Mouse (Mus musculus): ENCODE results near the gene Jade3. TPM values are rescaled to one million over a fixed set of nuclear protein-coding genes. Genes with fewer than 3 reads are reported as not detected.
"Not testable (repeated sequence)": the region's sequence is repeated elsewhere in the genome, so short reads cannot be mapped to it uniquely, and the experiment has no call there.

The Jade3 gene
- total RNA-seq (2021), result under 1 TPM; 0.36 to 0.41 TPM
- long read RNA-seq, experiment 1, partial matches to known transcripts, result 1 of 1 reads
- long read RNA-seq, experiment 1, other reads (novel, unspliced or antisense), result 0 of 1 reads
- long read RNA-seq, experiment 2, full-length matches to known transcripts, result 1 of 2 reads
- long read RNA-seq, experiment 2, partial matches to known transcripts, result 0 of 2 reads
- long read RNA-seq, experiment 2, other reads (novel, unspliced or antisense), result 1 of 2 reads

GRCm38 (mm10) chrX:20425140-20425838 is at the start of gene Jade3:
TSS of gene Jade3 (plus strand) at chrX:20425688.
- Histone ChIP-seq H3K4me3 (peak within 1 kb of the TSS; percentile 84), H3K27ac (peak within 1 kb of the TSS; percentile 76)
- TF ChIP-seq CTCF (IDR thresholded peaks at IDR 0.05), result peak; percentile 5; the same call in 1 of the 2 replicates
- DNase-seq, result peak; percentile 81
- intact Hi-C loops (cut with DNase I), result loop anchor here (10.0 kb wide), 1 partner anchor 60 kb away; the partner anchor contains the start of gene Rp2

- Histone ChIP-seq H3K4me3 (no peak overlapping the region), H3K27ac (no peak overlapping the region)
- intact Hi-C loops (cut with DNase I), result no loop called here
- no peak for DNase-seq
- TF ChIP-seq CTCF (IDR thresholded peaks at IDR 0.05), result no peak
Observed at GRCm38 (mm10) chrX:20379347-20380014, 46.0 kb upstream of the Jade3 start.

GRCm38 (mm10) chrX:20382260-20382659 is 43.2 kb upstream of the Jade3 start:
- no peak overlapping the region for H3K27ac ChIP-seq
- no peak overlapping the region for H3K4me3 ChIP-seq
- DNase-seq, result no peak
- intact Hi-C loops (cut with DNase I), result no loop called here
- no peak for TF ChIP-seq CTCF (IDR thresholded peaks at IDR 0.05)

- Histone ChIP-seq H3K27ac (no peak overlapping the region), H3K4me3 (no peak overlapping the region)
- no peak for TF ChIP-seq CTCF (IDR thresholded peaks at IDR 0.05)
- intact Hi-C loops (cut with DNase I), result no loop called here
- no peak for DNase-seq
Observed at GRCm38 (mm10) chrX:20387006-20387405, 38.5 kb upstream of the Jade3 start.

GRCm38 (mm10) chrX:20391964-20392363 is 33.5 kb upstream of the Jade3 start:
- DNase-seq; H3K4me3 ChIP-seq; H3K27ac ChIP-seq; intact Hi-C loops (cut with DNase I): not testable (repeated sequence)

GRCm38 (mm10) chrX:20392942-20393341 is 32.5 kb upstream of the Jade3 start:
- intact Hi-C loops (cut with DNase I), result no loop called here
- TF ChIP-seq CTCF (IDR thresholded peaks at IDR 0.05), result no peak
- Histone ChIP-seq H3K4me3 (no peak overlapping the region), H3K27ac (no peak overlapping the region)
- no peak for DNase-seq

GRCm38 (mm10) chrX:20404068-20404467 is 21.4 kb upstream of the Jade3 start:
- no peak for DNase-seq
- TF ChIP-seq CTCF (IDR thresholded peaks at IDR 0.05), result peak; percentile 28
- Histone ChIP-seq H3K27ac (no peak overlapping the region), H3K4me3 (no peak overlapping the region)
- intact Hi-C loops (cut with DNase I), result no loop called here

- no peak for TF ChIP-seq CTCF (IDR thresholded peaks at IDR 0.05)
Observed at GRCm38 (mm10) chrX:20406909-20407308, 18.6 kb upstream of the Jade3 start.

GRCm38 (mm10) chrX:20407676-20408075 is 17.8 kb upstream of the Jade3 start:
- no peak for DNase-seq
- intact Hi-C loops (cut with DNase I), result no loop called here
- Histone ChIP-seq H3K4me3 (no peak overlapping the region), H3K27ac (no peak overlapping the region)
- no peak for TF ChIP-seq CTCF (IDR thresholded peaks at IDR 0.05)

More at GRCm38 (mm10) chrX:20406909-20407308, 18.6 kb upstream of the Jade3 start:
- intact Hi-C loops (cut with DNase I), result no loop called here
- H3K4me3 ChIP-seq, result no peak overlapping the region
- no peak overlapping the region for H3K27ac ChIP-seq
- DNase-seq, result no peak

- no peak for DNase-seq
- H3K4me3 ChIP-seq, result no peak overlapping the region
- no peak overlapping the region for H3K27ac ChIP-seq
- no peak for TF ChIP-seq CTCF (IDR thresholded peaks at IDR 0.05)
- intact Hi-C loops (cut with DNase I), result no loop called here
Observed at GRCm38 (mm10) chrX:20411382-20411781, 14.1 kb upstream of the Jade3 start.

GRCm38 (mm10) chrX:20412221-20412620 is 13.3 kb upstream of the Jade3 start:
- H3K27ac ChIP-seq, result no peak overlapping the region
- TF ChIP-seq CTCF (IDR thresholded peaks at IDR 0.05), result no peak
- intact Hi-C loops (cut with DNase I), result no loop called here
- DNase-seq, result no peak
- no peak overlapping the region for H3K4me3 ChIP-seq

GRCm38 (mm10) chrX:20414885-20415622 is 10.4 kb upstream of the Jade3 start:
- no peak for TF ChIP-seq CTCF (IDR thresholded peaks at IDR 0.05)
- no peak for DNase-seq
- Histone ChIP-seq H3K27ac (no peak overlapping the region), H3K4me3 (no peak overlapping the region)
- intact Hi-C loops (cut with DNase I), result no loop called here
